Mouse (Mus musculus) liver, embryonic 14.5 days (tissue): Measurements from ENCODE around the gene Serpina9.

ENCODE experiments used
- CTCF ChIP-seq: IDR thresholded peaks from 2 replicates; pipeline ENCODE4 v1.5.1; 2016; ENCODE audit warnings: antibody characterized with exemption, low read depth, control low read depth
- EP300 ChIP-seq: IDR thresholded peaks from 2 replicates; pipeline ENCODE4 v1.6.1; 2016; ENCODE audit warnings: antibody characterized with exemption, low read depth

DNA sequence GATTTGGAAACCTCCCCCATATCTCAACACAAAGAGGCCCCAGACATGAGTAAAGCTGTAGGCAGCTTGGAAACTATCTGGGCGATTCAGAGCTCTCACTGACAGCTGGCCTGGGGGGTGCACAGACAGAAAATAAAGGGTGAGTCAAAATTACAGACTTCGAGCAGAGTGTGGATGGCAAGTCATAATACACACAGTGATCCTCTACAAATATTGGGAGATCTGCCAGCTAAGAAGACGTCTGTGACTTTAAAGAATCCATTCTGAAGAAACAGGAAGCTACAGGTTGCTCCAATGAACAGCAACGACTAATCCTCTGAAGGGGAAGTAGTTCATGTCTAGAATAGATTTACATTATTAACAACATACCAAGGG is 10.3 kb downstream of the Serpina9 start:
- TF ChIP-seq CTCF, result no peak
- no peak for TF ChIP-seq EP300
